Mouse (Mus musculus): ENCODE results near the gene Dip2a. TPM values are rescaled to one million over a fixed set of nuclear protein-coding genes. Genes with fewer than 3 reads are reported as not detected.

Dip2a gene
- polyA plus RNA-seq, 1 experiment = 43.2 TPM

GRCm38 (mm10) chr10:76300133-76300532 lies 45.0 kb downstream of the Dip2a start:
- TF ChIP-seq CTCF (IDR thresholded peaks at IDR 0.05; ENCODE audit: borderline replicate concordance, extremely low read depth, insufficient read depth, insufficient read length) = no peak
- TF ChIP-seq POLR2A (IDR thresholded peaks at IDR 0.05; ENCODE audit: borderline replicate concordance, extremely low read depth, insufficient read depth, insufficient read length, poor library complexity, severe bottlenecking) = no peak
- DNase-seq (ENCODE audit: low read depth) = no peak

- DNase-seq (ENCODE audit: low read depth) = no peak
- TF ChIP-seq CTCF (IDR thresholded peaks at IDR 0.05; ENCODE audit: borderline replicate concordance, extremely low read depth, insufficient read depth, insufficient read length) = no peak
- no peak for TF ChIP-seq POLR2A (IDR thresholded peaks at IDR 0.05; ENCODE audit: borderline replicate concordance, extremely low read depth, insufficient read depth, insufficient read length, poor library complexity, severe bottlenecking)
Measured at GRCm38 (mm10) chr10:76293222-76293621, 51.9 kb downstream of the Dip2a start.

- TF ChIP-seq POLR2A (IDR thresholded peaks at IDR 0.05; ENCODE audit: borderline replicate concordance, extremely low read depth, insufficient read depth, insufficient read length, poor library complexity, severe bottlenecking) (no peak), CTCF (IDR thresholded peaks at IDR 0.05; ENCODE audit: borderline replicate concordance, extremely low read depth, insufficient read depth, insufficient read length) (no peak)
- no peak for DNase-seq (ENCODE audit: low read depth)
Measured at GRCm38 (mm10) chr10:76289936-76290671, 55.0 kb downstream of the Dip2a start.

- TF ChIP-seq POLR2A (IDR thresholded peaks at IDR 0.05; ENCODE audit: borderline replicate concordance, extremely low read depth, insufficient read depth, insufficient read length, poor library complexity, severe bottlenecking) = no peak
- TF ChIP-seq CTCF (IDR thresholded peaks at IDR 0.05; ENCODE audit: borderline replicate concordance, extremely low read depth, insufficient read depth, insufficient read length) = no peak
Measured at GRCm38 (mm10) chr10:76289052-76289451, 56.0 kb downstream of the Dip2a start.

GRCm38 (mm10) chr10:76288268-76288993 lies 56.7 kb downstream of the Dip2a start:
- no peak for TF ChIP-seq CTCF (IDR thresholded peaks at IDR 0.05; ENCODE audit: borderline replicate concordance, extremely low read depth, insufficient read depth, insufficient read length)
- TF ChIP-seq POLR2A (IDR thresholded peaks at IDR 0.05; ENCODE audit: borderline replicate concordance, extremely low read depth, insufficient read depth, insufficient read length, poor library complexity, severe bottlenecking) = no peak
- no peak for DNase-seq (ENCODE audit: low read depth)

More at GRCm38 (mm10) chr10:76289052-76289451, 56.0 kb downstream of the Dip2a start:
- no peak for DNase-seq (ENCODE audit: low read depth)

GRCm38 (mm10) chr10:76278541-76279097 lies 66.5 kb downstream of the Dip2a start:
- TF ChIP-seq CTCF (IDR thresholded peaks at IDR 0.05; ENCODE audit: borderline replicate concordance, extremely low read depth, insufficient read depth, insufficient read length) = no peak
- no peak for TF ChIP-seq POLR2A (IDR thresholded peaks at IDR 0.05; ENCODE audit: borderline replicate concordance, extremely low read depth, insufficient read depth, insufficient read length, poor library complexity, severe bottlenecking)
- DNase-seq (ENCODE audit: low read depth) = no peak

- DNase-seq (ENCODE audit: low read depth) = no peak
- TF ChIP-seq POLR2A (IDR thresholded peaks at IDR 0.05; ENCODE audit: borderline replicate concordance, extremely low read depth, insufficient read depth, insufficient read length, poor library complexity, severe bottlenecking) (no peak), CTCF (IDR thresholded peaks at IDR 0.05; ENCODE audit: borderline replicate concordance, extremely low read depth, insufficient read depth, insufficient read length) (no peak)
Measured at GRCm38 (mm10) chr10:76275256-76275655, 69.8 kb downstream of the Dip2a start.

GRCm38 (mm10) chr10:76271238-76271637 lies 73.9 kb downstream of the Dip2a start:
- TF ChIP-seq POLR2A (IDR thresholded peaks at IDR 0.05; ENCODE audit: borderline replicate concordance, extremely low read depth, insufficient read depth, insufficient read length, poor library complexity, severe bottlenecking) = no peak
- TF ChIP-seq CTCF (IDR thresholded peaks at IDR 0.05; ENCODE audit: borderline replicate concordance, extremely low read depth, insufficient read depth, insufficient read length) = peak; percentile 64; the same call in 1 of the 2 replicates
- DNase-seq (ENCODE audit: low read depth) = peak; percentile 15

GRCm38 (mm10) chr10:76262431-76262830 lies 82.7 kb downstream of the Dip2a start:
- DNase-seq (ENCODE audit: low read depth) = no peak
- no peak for TF ChIP-seq POLR2A (IDR thresholded peaks at IDR 0.05; ENCODE audit: borderline replicate concordance, extremely low read depth, insufficient read depth, insufficient read length, poor library complexity, severe bottlenecking)
- no peak for TF ChIP-seq CTCF (IDR thresholded peaks at IDR 0.05; ENCODE audit: borderline replicate concordance, extremely low read depth, insufficient read depth, insufficient read length)

GRCm38 (mm10) chr10:76261447-76261846 lies 83.6 kb downstream of the Dip2a start:
- TF ChIP-seq CTCF (IDR thresholded peaks at IDR 0.05; ENCODE audit: borderline replicate concordance, extremely low read depth, insufficient read depth, insufficient read length) (no peak), POLR2A (IDR thresholded peaks at IDR 0.05; ENCODE audit: borderline replicate concordance, extremely low read depth, insufficient read depth, insufficient read length, poor library complexity, severe bottlenecking) (no peak)
- no peak for DNase-seq (ENCODE audit: low read depth)

GRCm38 (mm10) chr10:76260358-76261059 lies 84.6 kb downstream of the Dip2a start:
- DNase-seq (ENCODE audit: low read depth) = peak; percentile 50
- TF ChIP-seq CTCF (IDR thresholded peaks at IDR 0.05; ENCODE audit: borderline replicate concordance, extremely low read depth, insufficient read depth, insufficient read length) = peak; percentile 48; the same call in 1 of the 2 replicates
- TF ChIP-seq POLR2A (IDR thresholded peaks at IDR 0.05; ENCODE audit: borderline replicate concordance, extremely low read depth, insufficient read depth, insufficient read length, poor library complexity, severe bottlenecking) = no peak

All from brain, embryonic 14.5 days (tissue).